Mouse (Mus musculus) G1E (cell line): ENCODE data around the gene Tnfrsf21.

Source experiments
- CTCF ChIP-seq: IDR thresholded peaks from 2 replicates; pipeline ENCODE4 v1.5.1; 2012; ENCODE audit warnings: low read depth, low read length, inconsistent platforms, mixed read lengths
- GATA1 ChIP-seq: IDR thresholded peaks from 2 replicates; pipeline ENCODE4 v1.6.1; 2012; ENCODE audit warnings: borderline replicate concordance, low read length, inconsistent platforms, mixed read lengths

DNA sequence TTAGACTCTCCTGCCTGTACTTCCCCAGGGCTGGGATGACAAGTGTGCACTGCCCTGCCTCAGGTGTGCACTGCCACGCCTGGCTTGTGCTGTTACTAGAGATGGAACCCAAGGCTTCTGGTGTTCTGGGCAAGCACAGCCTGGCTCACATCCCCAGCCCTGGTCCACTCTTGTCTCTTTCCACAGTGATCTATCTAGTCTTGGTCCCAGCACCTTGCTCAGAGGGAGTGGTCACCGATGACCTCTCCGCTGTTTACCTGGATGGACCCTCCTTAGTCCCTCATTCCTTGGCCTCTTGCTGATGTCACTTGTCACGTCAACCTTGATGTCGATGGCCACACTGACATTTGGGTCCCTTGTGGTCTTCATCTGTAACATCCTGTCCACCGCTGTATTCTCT is 98.6 kb downstream of the Tnfrsf21 start:
- TF ChIP-seq CTCF (no peak), GATA1 (no peak)
